Mouse (Mus musculus): ENCODE results near the gene Jmjd7.

The Jmjd7 gene

GRCm38 (mm10) chr2:120011462-120012200, 15.7 kb upstream of the Jmjd7 start:
- DNase-seq (ENCODE audit: low spot score in 2 of 2): peak; percentile 43 to 70

GRCm38 (mm10) chr2:120012924-120013323, 14.4 kb upstream of the Jmjd7 start:
- DNase-seq (ENCODE audit: low spot score in 2 of 2): no peak

GRCm38 (mm10) chr2:120013831-120014486, 13.3 kb upstream of the Jmjd7 start:
- DNase-seq (ENCODE audit: low spot score in 2 of 2): no peak

GRCm38 (mm10) chr2:120015882-120016281, 11.4 kb upstream of the Jmjd7 start:
- no peak for DNase-seq (ENCODE audit: low spot score in 2 of 2)

- DNase-seq (ENCODE audit: low spot score in 2 of 2): no peak
Observed at GRCm38 (mm10) chr2:120017599-120017998, 9.7 kb upstream of the Jmjd7 start.

GRCm38 (mm10) chr2:120024337-120024736, 2.9 kb upstream of the Jmjd7 start:
- DNase-seq (ENCODE audit: low spot score in 2 of 2): no peak

- no peak for DNase-seq (ENCODE audit: low spot score in 2 of 2)
Observed at GRCm38 (mm10) chr2:120027950-120028331, 658 bp downstream of the Jmjd7 start.

- DNase-seq (ENCODE audit: low spot score in 2 of 2): no peak
Observed at GRCm38 (mm10) chr2:120030380-120030779, 3.1 kb downstream of the Jmjd7 start.

GRCm38 (mm10) chr2:120032726-120033467, 5.6 kb downstream of the Jmjd7 start, which contains the start of gene Pla2g4b:
TSS of gene Pla2g4b (plus strand) at chr2:120033417.
- no peak for DNase-seq (ENCODE audit: low spot score in 2 of 2)

- no peak for DNase-seq (ENCODE audit: low spot score in 2 of 2)
Observed at GRCm38 (mm10) chr2:120033726-120034125, 6.4 kb downstream of the Jmjd7 start.

GRCm38 (mm10) chr2:120037744-120038143, 10.5 kb downstream of the Jmjd7 start:
- DNase-seq (ENCODE audit: low spot score in 2 of 2): no peak

- DNase-seq (ENCODE audit: low spot score in 2 of 2): no peak
Observed at GRCm38 (mm10) chr2:120040991-120041390, 13.7 kb downstream of the Jmjd7 start.

GRCm38 (mm10) chr2:120044101-120044603, 16.9 kb downstream of the Jmjd7 start:
- peak; percentile 65 to 68 for DNase-seq (ENCODE audit: low spot score in 2 of 2)

GRCm38 (mm10) chr2:120044676-120045075, 17.4 kb downstream of the Jmjd7 start:
- DNase-seq (ENCODE audit: low spot score in 2 of 2): no peak

- peak; percentile 58 to 65 for DNase-seq (ENCODE audit: low spot score in 2 of 2)
Observed at GRCm38 (mm10) chr2:120046486-120047310, 19.4 kb downstream of the Jmjd7 start.

GRCm38 (mm10) chr2:120048173-120048572, 20.9 kb downstream of the Jmjd7 start:
- DNase-seq (ENCODE audit: low spot score in 2 of 2): no peak

- DNase-seq (ENCODE audit: low spot score in 2 of 2): no peak
Observed at GRCm38 (mm10) chr2:120049632-120050274, 22.5 kb downstream of the Jmjd7 start.

GRCm38 (mm10) chr2:120051405-120051804, 24.1 kb downstream of the Jmjd7 start:
- no peak for DNase-seq (ENCODE audit: low spot score in 2 of 2)

- DNase-seq (ENCODE audit: low spot score in 2 of 2): no peak
Observed at GRCm38 (mm10) chr2:120054771-120055552, 27.7 kb downstream of the Jmjd7 start.

GRCm38 (mm10) chr2:120055923-120056322, 28.6 kb downstream of the Jmjd7 start:
- no peak for DNase-seq (ENCODE audit: low spot score in 2 of 2)
